Mouse (Mus musculus): ENCODE data around the gene Sgk1.

Sgk1 gene

DNA sequence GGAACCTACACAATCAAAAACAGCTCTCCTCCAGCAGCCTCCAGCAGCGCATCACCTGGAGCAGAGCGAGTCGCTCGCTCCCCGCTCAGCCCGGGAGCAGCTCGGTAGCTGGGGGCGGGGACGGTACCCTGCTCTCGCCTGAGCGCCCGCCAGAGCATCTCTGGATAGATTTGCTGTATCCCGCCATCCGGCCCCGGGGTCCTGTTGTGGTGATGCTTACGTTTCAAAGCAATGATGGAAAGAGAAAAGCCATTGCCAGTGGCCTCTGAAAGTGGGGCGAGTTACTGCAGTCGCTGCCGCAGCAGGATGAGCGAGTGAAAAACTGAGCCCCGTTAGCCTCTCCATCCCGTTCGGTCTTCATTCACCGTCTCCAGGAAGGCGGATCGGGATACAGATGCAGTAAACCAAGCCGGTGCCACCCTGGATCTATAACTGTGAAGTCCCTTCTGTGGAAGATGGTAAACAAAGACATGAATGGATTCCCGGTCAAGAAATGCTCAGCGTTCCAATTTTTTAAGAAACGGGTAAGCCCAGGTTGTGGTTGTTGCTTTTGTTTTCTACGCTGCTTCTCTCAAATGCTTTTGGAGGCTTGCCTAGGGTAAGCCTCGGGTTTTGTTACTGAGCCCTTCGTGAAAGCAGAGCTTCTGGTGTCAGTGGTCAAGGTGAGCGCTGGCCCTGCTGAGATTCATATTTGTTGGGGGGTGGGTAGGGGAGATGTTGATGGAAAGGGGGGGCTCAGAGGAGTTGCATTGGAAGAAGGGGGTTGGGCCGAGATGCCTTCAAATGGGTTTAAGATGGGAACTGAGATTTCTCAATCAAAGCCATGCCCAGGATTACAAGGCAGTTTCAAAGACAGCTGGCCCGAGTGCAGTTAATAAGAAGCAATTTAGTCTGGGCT lies at the start of gene Sgk1:
Sgk1 (plus strand) TSS at position 1 of the 898 bp plus-strand sequence.
- DNase-seq, result no peak

DNA sequence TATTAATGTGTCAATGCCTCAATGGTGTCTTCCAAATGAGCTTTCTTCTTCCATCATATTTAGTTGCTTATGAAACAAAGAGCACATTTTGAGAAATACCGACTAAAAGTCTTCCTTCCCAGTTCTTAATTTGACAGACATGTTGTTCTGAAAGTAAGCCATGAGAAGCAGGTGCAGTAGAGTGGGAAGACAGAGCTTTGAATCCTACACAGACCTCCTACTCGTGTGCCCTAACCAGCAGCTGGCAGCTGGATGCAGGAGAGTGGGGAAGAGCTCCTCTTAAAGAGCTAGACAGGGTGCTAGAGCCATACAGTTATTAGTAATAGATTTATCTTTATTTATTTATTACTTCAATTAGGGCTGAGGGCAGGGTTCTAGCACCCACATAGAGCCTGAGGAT lies 49.7 kb upstream of the Sgk1 start:
- no peak for DNase-seq

DNA sequence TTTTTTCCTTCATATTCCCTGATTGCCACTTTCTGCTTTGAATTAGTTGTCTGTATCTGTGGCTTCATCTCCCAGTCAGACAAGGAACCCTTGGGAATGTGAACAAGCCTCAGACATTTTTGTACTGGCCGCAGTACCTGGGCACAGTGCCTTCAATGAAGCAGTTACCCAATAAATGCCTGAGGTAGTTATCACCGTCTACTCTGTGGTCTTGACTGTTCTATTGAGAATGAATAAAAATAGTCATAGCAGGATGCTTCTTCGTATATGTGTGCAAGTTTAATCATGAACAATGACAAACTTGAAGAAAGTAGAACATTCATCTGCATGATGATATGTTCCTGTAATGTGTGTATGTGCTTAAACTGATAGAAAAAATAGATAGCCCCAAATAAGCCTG lies 48.2 kb upstream of the Sgk1 start:
- DNase-seq, result no peak

DNA sequence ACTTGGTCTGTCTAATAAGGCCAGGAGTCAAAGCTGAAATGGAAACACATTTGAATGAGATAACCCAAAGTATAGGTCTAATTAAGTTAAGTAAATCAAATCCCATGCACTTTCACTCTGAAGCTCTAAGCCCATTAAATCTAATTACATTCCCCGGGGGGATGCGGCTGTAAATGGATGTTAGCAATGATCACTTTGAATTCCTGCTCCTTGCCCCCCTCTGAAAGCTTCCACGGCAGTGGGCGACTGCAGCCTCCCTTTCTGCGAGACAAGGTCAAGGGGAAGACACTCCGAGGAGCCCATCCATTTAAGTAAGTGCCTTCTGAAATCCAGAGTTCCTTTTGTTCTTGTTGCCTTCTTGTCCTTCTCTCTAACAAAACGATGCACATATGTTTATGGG lies 46.9 kb upstream of the Sgk1 start:
- DNase-seq, result no peak

DNA sequence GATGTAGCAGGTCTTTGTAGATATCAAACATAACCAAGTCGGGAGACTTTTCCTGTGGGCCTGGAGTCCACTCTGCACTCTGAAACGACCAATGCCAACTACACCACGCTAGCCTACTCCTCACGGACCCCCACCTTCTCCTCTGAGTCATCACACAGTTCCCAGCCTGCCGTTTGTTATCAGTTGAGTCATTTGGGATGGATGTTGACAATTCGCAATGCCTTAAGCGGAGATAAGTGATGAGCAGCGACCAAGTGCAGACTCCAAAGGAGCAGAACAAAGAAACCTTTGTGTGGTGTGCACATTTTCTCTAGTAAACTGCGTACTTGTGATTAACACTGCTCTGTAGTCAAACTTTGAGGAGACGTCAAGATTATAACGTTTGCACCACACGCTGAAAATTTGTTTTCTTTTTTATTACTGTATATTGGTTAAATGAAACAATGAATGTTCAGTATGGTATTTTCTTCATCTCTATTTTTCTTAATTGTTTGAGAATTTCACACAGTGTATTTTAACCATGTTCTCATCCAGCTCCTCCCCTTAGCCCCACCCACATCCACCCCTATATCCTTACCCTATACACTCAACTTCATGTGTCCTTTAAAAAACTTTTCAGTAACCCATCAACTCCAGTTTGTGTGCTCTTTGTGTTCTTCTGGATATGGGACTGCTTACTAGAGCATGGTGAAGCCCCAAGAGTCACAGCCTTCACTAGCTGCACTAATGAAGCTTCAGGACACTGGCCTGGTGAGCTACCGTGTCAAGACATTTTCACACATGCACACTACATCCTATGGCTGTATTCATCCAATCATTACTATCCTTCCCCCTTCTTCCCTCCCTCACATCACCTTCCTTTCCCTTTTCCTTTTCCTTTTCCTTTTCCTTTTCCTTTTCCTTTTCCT lies 42.5 kb upstream of the Sgk1 start:
- DNase-seq, result no peak

DNA sequence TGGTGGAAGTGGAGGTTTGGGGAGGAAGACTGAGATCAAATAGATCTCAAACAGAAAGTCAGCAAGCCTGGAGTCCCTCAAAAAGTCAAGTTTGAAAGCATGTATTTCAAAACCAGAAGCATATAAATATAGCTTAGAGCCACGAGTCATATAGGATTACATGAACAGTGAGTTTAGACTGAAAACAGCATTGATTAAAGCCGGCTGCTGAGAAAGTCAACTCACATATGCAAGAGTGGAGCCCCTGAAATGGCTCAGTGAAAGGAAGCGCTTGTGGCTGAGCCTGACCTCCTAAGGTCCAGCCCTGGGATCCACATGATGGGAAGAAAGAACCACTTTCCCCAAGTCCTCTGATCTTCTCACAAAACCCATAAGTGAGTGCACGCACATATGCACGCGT lies 38.7 kb upstream of the Sgk1 start:
- DNase-seq, result no peak

DNA sequence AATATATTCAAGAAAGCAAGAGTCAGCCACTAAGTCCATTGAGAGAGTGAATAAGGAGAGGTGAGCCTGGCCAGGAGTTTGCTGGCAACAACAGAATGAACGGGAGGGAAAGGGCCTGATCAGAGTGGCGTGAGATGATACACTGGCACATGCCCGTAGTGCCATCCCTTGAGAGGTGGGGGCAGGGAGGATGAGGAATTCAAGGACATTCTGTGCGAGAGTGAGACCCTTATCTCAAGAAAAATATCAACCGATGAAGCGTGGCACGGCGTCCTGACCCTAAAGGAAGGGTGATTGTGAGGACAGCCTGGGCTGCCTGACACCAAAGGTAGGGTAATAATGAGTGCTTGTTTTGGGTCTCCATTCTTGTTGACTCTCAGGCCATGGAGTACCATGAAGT lies 38.1 kb upstream of the Sgk1 start:
- no peak for DNase-seq

DNA sequence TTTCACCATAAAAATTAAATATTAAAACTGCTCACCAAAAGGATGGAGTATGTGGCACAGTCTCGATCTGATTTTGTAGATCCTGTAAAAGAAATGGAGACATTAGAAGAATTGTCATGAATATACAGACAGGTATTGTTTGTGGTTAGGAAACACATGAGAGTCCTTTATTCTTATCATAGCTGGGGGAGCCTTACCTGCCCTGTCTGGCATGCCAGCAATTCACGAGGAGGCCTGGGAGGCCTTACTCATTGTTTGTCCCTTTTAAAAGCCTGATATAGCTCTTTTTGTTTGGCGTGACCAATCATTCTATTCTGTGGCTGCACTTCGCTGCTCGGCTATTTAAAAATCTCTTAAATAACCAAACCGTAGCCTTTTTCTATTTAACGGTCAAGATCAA lies 37.6 kb upstream of the Sgk1 start:
- no peak for DNase-seq

DNA sequence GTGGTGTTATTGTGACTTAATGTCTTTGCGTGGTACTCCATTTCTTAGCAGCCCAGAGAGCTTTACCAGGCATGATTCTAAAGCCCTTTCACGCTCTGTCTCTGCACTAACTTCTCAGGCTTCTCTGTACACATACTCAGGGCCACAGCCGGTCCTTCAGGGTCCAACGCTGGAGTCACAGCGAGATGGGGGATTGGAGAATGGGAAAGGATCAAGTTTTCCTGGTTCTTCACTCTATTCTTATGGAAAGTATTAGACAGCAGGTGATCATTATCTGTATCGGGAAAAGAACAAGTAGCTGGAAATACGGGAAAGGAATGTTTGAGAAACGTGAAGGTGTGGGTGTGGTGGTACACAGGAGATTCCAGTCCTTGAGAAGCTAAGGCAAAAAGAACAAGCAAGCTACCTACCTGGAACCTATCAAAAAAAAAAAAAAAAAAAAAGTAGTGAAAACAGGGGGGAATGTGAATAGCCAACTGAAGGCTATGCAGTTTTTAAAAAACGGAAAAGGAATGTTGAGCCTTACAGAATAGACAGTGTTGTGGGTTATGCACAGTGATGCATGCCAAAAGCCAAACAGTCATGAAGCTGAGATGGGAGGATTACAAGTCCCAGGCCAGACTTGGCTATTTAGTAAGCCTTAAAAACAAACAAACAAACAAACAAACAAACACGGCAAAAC lies 36.2 kb upstream of the Sgk1 start:
- no peak for DNase-seq

DNA sequence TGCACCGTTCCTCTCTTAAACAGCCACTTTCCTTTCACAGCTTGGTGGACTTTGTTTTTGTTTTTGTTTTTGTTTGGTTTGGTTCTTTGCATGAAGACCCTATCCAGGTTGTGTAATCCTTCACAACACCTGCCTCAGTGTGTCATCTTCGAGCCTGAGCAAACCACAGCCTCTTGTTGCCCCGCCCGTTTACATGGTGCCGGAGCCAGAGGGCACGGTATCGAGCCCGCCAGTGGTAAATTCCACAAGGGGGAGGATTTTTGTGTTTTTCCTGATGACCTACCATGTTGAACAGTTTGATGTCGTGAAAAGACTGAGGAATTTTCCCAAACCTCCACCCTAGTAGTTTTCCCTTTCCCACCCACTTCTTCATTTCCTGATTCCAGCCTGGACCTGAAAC lies 35.6 kb upstream of the Sgk1 start:
- DNase-seq, result no peak

DNA sequence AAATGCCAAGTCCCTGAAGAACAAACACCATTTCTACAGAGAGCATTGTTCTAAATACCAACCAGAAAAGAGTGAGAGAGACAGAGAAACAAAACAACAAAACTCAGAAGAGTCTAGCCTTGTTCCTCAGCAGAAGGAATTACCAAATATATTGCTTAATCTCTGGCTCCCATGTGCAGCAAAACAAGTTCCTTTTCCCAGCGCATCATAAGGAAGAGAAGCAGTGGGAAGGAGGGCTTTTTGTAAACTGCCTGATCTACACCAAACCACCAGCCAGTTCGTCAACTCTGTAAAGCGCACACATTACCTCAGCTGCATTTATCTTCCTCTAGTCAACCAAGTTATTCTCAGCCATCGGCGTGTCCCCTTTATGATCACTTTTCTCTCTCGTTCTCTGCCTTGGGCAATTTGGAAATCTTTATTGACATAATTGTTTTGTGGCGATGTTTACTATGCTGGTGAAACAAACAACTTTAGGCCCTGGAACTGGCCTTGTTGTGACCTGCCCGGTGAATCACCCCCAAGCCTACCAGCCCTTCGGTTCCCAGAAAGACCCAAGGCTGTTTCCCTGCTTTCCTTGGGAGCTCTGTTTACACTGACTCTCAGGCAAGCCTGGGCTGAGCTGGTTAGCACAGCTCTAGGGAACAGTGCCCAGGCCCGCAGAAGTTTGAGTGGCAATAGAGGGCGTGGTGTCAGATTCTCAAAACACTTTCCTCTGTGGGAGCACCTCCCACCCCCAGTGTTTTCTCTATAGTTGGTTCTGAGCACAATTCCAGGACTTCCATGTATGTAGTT lies 34.8 kb upstream of the Sgk1 start:
- DNase-seq, result peak; percentile 65 to 68

DNA sequence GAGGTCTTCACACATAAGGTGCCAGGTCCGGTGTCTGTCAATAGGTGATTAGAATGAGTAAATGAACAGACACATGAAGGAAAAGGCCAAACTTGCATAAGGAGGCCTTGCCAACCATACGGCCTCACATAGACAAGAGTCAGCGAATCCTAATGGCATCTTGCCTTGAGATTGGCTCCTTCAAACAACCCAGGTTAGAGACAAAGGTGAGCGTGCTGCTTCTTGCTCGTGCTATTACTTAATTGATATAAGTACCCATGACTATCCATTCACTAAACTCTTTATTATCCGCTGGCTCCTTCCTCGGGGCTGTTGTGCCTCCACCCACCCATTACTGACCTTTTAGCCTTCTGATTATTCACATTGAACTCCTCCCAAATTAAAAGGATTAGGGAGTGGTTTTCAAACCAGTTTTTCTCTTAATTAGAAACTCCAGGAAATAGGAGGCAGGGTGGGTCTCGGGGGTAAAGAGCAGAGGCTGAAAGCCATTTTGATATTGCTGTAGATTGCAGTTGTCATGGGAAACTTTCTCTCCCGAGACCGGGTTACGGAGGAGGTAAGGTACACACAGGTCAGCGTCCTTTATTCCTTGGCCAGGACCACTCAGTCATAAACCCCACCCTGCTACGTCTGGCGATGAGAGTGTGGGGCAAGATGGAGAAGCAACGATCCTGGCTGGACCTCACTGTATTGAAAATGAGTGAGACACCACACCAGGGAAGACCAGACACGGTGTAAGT lies 33.9 kb upstream of the Sgk1 start:
- DNase-seq, result no peak

DNA sequence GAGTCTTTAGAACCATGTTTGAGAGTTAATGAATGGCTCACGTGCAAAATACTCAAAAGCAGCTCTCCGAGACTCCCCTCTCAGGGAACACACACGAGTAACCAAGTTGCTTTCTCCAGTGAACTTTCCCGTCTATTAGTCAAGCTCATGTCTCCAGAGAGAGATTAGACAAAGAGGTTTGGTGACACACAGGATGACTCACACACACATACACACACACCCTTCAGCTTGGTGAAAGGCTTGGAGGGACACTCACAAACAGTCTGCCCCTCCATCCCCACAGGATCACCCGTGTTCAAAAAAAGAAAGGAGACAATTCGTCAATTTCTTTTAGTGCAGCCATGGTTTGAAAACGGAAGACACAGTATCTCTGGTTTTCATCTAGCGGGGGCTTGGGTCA lies 32.7 kb upstream of the Sgk1 start:
- no peak for DNase-seq

DNA sequence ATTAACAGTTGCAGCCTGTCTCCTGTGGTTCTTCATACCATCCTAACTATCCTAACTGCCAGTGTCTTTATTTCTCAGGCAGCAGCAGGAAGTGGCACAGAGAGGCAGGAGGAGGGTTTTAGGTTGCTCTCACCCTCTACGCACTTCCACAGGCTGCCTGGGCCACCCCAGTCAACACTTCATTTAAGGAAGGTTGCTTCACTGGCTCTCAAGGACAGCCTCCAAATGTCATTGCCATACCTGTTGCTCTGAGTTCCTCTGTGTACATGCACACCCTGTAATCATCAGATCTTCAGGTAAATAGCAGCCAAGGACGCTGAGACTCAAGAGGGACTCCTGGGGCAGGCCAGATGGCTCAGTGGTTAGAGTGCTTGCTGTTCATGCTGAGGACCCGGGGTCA lies 31.7 kb upstream of the Sgk1 start:
- DNase-seq, result no peak

DNA sequence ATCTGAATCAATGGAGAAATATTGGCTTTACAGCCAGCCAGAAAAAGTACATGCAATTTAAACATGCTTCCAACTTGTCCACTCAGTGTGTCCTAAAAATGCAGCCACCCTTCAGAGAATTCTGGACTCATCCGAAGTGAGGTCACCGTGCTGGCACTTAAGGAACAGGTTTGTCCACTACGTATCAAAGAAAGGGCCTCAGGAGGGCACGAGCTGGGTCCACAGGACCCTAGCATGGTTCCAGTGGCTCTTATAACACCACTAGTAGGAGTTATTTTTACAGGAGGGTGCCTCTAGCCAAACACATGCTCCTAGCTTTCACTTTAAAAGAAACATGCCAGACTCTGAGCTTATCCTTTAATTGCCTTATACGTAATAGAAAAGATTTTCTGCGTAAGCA lies 28.9 kb upstream of the Sgk1 start:
- peak in 1 of 2 experiments; percentile 55 for DNase-seq

DNA sequence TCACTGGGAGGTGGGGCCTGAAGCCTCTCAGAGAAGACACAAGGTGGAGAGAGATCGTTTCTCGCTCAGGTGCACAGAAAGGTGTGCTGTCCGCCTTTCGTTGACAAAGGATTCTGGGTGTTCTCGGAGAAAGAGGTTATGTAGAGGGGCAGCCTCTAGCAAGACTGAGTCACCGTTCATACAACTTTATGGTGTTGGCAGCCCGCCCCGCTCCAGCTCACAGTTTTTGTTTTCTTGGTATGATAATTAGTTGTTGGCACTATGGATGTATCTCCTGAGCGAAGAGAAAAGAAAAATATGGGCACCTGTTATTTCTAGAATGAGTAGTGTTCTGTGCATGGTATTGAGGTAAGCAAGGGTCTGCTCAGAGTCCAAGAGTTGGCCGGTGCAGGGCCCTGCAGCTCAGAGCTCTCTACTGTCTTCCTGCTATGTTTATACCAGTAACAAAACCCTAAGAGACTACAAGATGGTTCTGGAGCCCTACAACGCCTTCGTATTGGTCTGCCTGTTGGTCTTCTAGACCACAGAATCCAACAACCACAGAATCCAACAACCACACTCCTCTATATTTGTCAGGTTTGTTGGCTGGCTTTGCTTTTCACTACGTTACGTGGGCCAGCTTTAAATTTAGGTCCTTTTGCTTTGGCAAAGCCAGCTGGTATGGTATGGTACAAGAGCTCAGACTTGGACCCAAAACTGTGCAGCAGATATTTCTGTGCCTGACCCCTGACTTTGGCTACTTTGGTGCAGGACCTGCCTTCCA lies 28.2 kb upstream of the Sgk1 start:
- peak in 1 of 2 experiments; percentile 7 for DNase-seq

DNA sequence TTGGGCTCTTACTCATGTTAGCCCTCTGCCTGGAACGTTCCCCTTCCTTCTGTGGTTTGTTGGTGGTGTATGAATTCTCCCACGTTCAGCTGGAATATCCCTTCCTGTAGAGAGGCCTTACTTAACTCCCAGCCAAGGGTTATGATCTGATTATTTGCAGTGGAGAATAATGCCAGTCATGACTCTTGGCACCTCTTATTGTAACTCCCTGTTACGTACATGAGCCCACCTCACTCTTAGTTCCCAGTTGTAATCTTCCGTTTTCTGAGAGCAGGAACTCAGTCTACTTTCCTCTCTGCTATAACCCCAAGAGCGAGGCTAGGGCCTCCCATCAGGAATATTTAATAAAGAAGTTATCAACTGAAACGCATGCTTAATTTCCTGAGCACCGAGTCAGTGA lies 26.6 kb upstream of the Sgk1 start:
- no peak for DNase-seq

DNA sequence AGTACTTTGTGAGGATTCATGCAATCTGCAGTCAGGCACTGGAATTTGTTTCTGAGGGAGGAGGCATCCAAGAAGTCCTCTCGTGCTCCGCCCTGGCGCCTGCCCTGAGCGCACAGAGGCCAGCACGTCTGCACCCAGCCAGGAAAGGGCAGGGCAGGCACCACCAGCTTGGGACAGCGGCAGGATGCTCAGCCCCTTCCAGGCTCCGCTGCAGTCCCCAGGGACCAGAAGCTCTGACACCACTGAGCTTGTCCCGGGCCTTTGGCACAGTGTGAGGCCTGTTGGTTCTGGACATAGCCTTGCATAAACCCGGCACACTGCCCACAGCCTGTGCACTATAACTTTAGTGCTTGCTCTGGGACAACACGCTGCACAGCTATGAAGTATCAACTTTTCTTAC lies 24.3 kb upstream of the Sgk1 start:
- peak; percentile 79 to 86 for DNase-seq

DNA sequence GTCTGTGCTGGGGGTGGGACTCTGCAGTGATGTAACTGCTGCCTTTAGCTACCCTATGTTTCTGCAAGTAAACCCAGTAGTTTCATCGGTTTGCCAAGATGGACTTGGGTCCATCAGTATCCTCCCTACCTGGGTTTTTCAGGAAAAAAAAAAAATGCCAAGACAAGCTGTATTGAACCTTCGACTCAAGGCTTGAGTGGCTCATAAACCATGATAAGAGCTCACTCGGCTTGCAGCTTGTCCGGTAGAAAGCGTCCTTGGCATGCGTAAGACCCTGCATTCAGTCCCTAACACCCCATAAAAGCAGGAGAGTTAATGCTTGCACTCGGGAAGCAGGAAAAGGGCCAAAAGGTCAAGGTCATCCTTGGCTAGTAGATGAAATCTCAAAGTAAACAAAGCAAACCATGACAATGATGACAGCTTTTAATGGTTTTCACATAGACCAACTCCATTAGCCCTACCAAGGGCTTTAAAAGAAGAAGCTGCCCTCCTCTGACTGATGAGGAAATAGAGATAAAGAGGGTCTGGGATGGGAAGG lies 23.5 kb upstream of the Sgk1 start:
- DNase-seq, result no peak

DNA sequence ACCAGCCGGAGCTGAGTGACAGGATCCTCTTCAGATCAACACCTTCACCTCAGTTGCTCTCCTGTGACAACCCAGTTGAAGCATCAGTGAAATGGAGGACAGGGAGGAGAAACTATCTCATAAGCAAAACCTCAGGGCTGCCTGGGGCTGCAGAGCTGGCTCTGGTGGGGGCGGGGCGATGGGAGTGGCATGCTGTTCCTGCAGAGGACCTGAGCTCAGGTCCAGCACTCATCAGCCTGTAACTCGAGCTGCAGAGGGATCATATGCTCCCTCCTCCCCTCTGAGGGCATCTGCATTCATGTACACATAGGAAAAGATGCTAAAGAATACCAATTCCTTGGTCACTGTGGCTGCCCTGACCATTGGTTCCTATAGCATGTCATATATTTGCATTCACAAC lies 15.5 kb upstream of the Sgk1 start:
- no peak for DNase-seq

DNA sequence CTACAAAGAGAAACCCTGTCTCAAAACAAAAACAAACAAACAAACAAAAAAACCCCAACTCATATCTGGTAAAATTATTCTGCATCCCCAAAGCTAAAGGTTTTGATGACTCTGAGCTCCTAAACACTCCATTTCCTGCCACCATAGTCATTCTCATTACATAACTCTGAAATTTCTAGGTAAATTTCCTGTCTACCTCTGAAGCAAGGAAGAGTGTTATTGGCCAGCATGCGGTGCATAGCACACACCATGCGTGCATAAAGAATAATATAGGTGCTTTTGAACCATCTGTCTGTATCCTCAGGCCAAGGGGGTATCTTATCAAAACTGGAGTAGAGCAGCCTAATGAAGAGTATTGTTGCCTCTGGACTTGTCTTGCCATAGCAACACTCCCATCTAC lies 13.8 kb upstream of the Sgk1 start:
- DNase-seq, result no peak
